Mouse (Mus musculus): ENCODE data around the gene Snapc4.

Gene Snapc4

DNA sequence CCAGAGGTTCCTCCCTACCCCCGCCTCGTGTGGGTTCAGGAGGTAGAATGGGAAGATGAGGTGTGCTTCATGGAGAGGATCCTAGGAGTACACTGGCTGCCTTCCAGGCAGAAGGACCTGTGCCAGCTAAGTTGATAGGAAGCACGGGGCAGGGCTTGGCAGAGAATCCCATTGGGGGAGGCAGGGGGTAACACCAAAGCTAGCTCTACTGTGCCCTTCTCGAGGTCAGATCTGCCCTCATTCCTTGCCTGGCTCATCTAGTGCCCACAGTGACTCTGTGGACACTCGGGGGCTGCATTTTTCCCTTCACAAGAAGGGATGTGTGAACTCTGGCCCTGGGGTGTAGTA lies 41.3 kb downstream of the Snapc4 start:
- no peak for DNase-seq (ENCODE audit: low spot score)

DNA sequence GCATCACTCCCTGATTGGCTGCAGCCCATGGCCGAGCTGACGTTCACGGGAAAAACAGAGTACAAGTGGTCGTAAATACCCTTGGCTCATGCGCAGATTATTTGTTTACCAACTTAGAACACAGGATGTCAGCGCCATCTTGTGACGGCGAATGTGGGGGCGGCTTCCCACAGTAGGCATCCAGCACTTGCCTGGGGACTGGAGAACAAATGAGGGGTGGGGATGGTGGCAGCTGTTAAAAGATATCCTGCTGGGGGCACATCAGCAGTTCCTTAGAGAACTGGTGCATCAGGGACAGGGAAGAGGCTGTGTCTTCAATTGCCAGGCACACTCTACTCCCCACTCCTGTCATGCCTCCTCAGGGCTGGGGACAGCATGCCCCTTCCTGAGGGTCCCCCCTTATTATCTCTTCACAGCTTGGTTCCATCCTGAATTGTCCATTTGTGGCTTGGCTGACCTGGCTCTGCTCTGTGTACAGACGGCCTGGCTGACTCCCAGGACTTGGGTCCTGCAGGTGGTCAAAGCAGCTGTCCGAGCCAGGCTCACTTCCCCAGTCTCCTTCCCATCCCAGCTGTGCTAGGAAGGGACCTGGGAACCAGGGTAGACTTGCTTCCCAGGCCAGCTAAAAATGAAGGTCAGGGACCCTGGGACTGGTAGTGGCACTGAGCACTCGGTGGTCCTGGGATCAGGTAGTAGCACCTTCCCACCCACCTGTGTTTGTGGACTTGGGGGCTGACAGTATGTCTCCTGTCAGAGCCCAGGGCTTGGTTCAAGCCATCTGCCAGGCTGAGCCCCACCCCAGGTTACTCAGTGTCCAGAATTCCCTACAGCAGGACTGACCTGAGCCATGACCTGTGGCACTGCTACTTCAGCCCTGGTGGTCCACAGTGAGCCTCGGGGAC lies 41.9 kb downstream of the Snapc4 start:
- peak; percentile 49 for DNase-seq (ENCODE audit: low spot score)

- no peak for DNase-seq (ENCODE audit: low spot score)
Observed at GRCm38 (mm10) chr2:26330702-26331101, 49.8 kb downstream of the Snapc4 start.

- no peak for DNase-seq (ENCODE audit: low spot score)
Observed at GRCm38 (mm10) chr2:26330056-26330468, 50.4 kb downstream of the Snapc4 start.

GRCm38 (mm10) chr2:26329402-26329801 lies 51.1 kb downstream of the Snapc4 start:
- no peak for DNase-seq (ENCODE audit: low spot score)

DNA sequence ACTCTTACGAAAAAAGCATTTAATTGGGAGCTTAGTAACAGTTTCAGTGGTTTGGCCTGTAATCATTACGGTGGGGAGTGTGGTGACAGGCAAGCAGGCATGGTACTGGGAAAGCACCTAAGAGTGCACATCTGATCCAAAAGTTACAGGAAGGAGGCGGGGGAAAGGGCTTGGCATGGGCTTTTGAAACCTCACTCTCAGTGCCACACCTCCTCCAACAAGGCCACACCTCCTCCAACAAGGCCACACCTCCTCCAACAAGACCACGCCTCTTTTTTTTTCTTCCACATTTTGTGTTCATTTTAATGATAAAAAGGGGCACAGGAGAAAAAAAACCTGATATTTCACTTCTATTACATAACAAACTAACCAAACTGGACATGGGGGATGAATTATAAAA lies 52.6 kb downstream of the Snapc4 start:
- DNase-seq (ENCODE audit: low spot score): peak; percentile 52

- DNase-seq (ENCODE audit: low spot score): peak; percentile 49
Observed at GRCm38 (mm10) chr2:26325386-26326181, 54.9 kb downstream of the Snapc4 start.

DNA sequence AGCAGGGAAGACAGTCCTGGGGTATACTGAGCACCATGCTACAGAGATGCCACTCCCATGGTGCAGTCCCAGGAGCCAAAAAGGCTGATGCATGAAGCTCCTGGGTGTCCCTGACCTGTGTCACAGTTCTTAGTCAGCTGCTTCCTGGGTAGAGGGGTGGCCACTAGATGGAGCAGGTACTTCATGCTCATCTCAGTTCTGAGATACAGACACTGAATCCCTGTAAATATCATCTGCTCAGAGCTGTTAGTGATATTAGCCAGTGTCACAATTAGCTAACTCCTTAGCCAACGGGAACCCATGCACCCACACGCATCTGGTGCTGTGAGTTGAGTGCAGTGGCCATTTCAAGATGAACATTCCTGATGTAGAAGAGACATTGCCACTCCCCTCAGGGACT lies 55.5 kb downstream of the Snapc4 start:
- no peak for DNase-seq (ENCODE audit: low spot score)

GRCm38 (mm10) chr2:26323589-26324325 lies 56.7 kb downstream of the Snapc4 start:
- no peak for DNase-seq (ENCODE audit: low spot score)

- DNase-seq (ENCODE audit: low spot score): no peak
Observed at GRCm38 (mm10) chr2:26320245-26321185, 59.9 kb downstream of the Snapc4 start.

DNA sequence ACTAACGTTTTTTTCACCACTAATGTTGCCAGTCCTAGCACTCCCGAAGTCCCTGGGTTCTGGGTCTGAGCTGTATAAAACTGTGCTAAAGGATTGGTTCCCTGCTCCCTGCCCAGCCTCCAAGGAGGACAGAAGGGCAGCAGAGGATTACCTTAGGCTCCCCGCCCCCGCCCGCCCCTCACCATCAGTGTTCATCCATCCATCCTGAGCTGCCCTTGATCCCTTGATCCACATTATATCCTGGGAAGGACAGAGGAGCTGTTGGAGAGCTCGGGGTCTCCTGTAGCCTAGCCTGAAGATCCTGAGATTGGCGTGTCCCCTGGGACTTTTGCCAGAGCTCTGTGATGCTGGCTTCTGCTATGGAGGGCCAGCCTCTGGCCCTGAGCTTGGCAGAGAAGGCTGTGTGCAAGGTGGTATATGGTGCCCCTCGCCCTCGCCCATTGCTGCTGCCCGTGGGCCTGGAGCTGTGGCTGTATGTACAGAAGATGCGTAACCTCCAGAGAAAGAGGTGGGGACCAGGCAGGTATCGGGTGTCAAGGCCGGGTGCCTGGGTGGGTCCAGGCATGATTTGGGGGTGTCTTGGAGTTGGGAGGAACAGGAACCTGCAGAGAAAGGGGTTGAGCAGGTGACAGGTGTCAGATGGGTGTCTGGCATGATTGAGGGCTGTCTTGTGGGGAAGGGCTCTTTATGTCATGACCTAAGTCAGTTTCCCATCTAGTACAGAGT lies 60.8 kb downstream of the Snapc4 start:
- DNase-seq (ENCODE audit: low spot score): no peak

DNA sequence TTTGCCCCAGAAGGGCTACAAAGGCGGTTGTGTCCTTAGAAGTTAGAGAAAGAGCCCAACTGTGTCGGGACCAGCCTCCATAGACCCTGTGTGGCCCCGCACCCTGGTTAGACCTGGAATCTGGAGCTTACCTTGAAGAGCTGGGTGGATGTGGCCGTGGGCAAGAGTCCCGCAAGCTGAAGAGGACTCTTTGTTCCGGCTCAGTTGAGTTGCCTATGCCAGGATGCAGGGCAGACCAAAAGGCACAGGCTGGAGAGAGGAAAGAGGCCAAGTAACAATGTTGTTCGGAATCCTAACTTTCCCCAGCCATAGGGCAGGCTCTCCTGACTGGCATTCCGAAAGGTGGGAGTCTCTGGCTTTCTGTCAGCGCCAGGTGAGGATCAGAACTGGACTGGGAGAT lies 61.3 kb downstream of the Snapc4 start:
- no peak for DNase-seq (ENCODE audit: low spot score)

DNA sequence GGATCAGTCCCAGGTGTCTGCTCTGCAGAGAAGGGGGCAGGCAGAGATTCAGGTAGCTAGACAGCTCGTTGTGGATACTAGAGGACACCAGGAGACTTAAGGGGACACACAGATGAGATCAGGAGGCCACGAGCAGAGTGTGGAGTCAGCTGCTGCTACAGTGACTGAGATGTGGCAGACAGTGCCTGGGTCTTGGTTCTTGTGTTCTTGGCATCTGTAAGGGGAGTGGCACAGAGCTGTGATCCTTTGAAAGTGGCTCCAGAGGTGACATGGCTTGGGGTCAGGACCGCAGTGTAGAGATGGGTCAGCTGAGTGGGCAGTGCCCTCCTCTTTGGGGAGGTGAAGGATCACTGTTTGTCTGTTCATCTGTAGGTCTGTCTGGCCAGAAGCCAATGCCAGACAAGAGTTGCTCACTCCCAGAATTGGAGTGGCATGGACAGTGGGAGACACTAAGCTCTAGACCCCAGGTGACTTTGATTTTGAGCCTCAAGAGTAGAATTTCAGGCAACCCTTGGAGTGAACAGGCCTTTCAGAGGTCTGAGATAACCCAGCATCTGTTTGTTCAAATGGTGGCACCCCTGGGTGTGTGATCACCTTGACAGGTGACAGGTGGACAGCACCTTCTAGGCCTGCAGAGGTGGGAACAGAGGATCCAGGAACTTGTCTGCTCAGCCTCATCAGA lies 62.3 kb downstream of the Snapc4 start:
- DNase-seq (ENCODE audit: low spot score): no peak

GRCm38 (mm10) chr2:26317371-26317770 lies 63.1 kb downstream of the Snapc4 start:
- DNase-seq (ENCODE audit: low spot score): no peak

GRCm38 (mm10) chr2:26316576-26317246 lies 63.7 kb downstream of the Snapc4 start:
- no peak for DNase-seq (ENCODE audit: low spot score)

DNA sequence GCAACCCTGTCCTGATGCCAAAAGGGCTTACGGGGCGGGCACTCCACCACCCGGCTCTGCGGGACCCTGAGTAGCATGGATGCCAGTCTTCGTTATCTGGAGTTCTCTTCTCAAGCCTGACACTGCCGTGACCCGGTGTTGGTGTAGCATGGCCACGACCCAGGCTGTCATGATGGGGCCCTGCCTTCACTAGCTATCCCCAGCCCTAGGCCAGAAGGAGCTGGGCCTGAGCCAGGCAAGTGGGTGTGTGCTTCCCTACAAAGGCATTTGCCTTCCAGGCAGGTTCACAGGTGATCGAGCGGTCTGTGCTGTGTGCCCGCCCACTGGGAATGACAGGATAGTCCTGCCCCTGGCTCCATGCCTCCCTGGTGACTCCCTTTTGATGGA lies 64.5 kb downstream of the Snapc4 start:
- DNase-seq (ENCODE audit: low spot score): no peak

DNA sequence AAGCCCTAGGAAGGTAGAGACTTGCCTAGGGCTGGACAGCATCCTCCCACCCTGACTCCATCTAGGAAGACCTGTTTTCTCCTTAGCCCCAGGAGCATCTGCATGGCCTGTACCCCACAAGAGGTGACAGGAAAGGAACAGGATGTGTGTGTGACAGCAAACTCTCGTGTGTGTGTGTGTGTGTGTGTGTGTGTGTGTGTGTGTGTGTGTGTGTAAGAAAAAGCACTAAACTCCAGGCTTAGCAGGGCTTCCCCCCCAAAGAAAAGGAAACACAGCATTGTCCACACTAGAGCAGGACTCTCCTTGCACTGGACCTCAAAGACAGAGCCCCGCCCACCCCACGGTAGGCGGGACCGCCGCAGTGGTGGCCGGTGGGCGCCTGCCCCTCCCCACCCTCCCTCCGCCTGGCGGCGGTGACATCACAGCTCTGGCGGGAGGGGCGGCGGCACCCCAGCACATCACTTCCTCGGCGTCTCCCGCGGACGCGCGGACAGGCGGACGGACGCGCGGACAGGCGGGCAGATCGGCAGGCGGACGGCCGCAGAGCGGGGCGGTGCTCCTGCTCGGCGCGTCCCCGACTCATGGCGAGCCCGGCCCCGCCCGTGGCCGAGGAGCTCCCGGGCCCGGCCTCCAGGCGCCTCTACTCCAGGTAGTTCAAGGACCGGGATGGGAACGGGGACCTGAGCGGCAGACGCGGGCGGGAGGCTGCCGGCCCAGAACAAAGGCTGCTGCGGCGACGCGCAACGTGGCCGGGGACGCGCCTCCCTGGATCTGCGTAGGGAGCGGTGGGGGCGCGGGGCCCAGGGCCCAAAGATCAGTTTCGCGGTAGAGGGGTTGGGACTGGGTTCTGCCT lies 65.2 kb downstream of the Snapc4 start, which contains the start of gene Gpsm1:
Gpsm1 (plus strand) TSS at position 444 of the 853 bp plus-strand sequence.
- peak; percentile 64 for DNase-seq (ENCODE audit: low spot score)

DNA sequence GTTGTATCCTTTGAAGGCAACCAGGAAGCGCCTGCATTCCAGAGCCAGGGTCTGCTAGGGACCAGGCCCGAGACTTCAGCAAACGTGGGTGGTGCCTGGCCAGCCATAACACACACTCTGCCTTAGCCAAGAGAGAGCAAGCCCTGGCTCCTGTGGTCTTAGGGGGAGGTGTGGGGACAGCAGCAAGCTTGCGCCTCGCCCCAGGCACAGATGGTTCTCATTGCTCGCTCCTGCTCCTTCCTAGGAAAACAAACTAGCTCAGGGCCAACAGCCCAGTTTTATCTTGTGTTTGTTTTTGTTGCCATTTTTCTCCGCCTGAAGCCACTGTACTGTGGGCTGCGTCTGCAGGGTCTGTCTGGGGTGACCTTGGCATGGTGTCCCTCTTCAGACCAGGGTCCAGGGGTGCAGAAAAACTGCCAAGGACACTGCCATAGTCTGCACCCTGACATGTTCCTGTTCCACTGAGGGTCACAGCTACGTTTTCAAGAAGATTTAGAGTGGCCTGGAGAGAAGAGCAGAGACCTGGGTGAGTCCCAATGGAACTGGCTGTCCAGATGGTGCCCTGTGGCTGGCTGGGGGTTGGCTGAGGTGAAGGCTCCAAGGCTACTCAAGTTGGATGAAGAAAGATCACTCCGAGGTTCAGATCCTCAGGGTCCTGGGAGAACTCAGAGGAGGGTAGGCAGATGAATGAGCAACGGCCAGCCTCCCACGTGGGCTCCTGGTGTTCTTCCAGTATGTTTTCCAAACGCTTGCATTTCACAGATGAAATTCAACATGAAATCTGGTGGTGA lies 66.0 kb downstream of the Snapc4 start:
- no peak for DNase-seq (ENCODE audit: low spot score)

Measured in T-cell, adult 2 months (primary cell).